Mouse (Mus musculus): ENCODE results near the gene Unk. TPM values are rescaled to one million over a fixed set of nuclear protein-coding genes. Genes with fewer than 3 reads are reported as not detected.
A peak's percentile ranks its signal among the peaks of the same experiment; 100 is the strongest.
"Not testable (repeated sequence)": the region's sequence is repeated elsewhere in the genome, so short reads cannot be mapped to it uniquely, and the experiment has no call there.

Gene Unk
- polyA plus RNA-seq, 1 experiment from 2014 or later = 44.4 TPM

GRCm38 (mm10) chr11:116089545-116089944 lies 59.4 kb downstream of the Unk start:
- Histone ChIP-seq H3K9me3 (ENCODE audit: low read depth, low read length) (no peaks in the 10 kb centered on the region), H3K4me2 (no peak overlapping the region), H3K36me3 (ENCODE audit: insufficient read depth) (no peaks in the 10 kb centered on the region), H3K27me3 (ENCODE audit: insufficient read depth, low read length) (no peaks in the 10 kb centered on the region), H3K9ac (no peak overlapping the region), H3K4me3 (ENCODE audit: low read depth, low read length) (no peak overlapping the region), H3K27ac (ENCODE audit: low read depth) (no peak overlapping the region), H3K4me1 (ENCODE audit: insufficient read depth) (peaks cover 6% of the 10 kb centered on the region; the same call in 1 of the 2 replicates)
- DNase-seq = no peak
- 88% methylated on average over 6 of the region's 6 CpGs for WGBS
- no peak for ATAC-seq (ENCODE audit: insufficient read depth)
- TF ChIP-seq CTCF (IDR thresholded peaks at IDR 0.05; ENCODE audit: low read depth) = no peak

GRCm38 (mm10) chr11:116091591-116091990 lies 61.5 kb downstream of the Unk start:
- no peak overlapping the region for H3K9ac ChIP-seq
- no peaks in the 10 kb centered on the region for H3K27me3 ChIP-seq (ENCODE audit: insufficient read depth, low read length)
- H3K27ac ChIP-seq (ENCODE audit: low read depth) = no peak overlapping the region
- H3K4me1 ChIP-seq (ENCODE audit: insufficient read depth) = no peaks in the 10 kb centered on the region; the same call in 1 of the 2 replicates
- H3K4me3 ChIP-seq (ENCODE audit: low read depth, low read length) = no peak overlapping the region
- ATAC-seq (ENCODE audit: insufficient read depth) (no peak), DNase-seq (no peak)
- no peaks in the 10 kb centered on the region for H3K36me3 ChIP-seq (ENCODE audit: insufficient read depth)
- no peak overlapping the region for H3K4me2 ChIP-seq
- 80% methylated on average over 6 of the region's 6 CpGs for WGBS
- no peak for TF ChIP-seq CTCF (IDR thresholded peaks at IDR 0.05; ENCODE audit: low read depth)
- no peaks in the 10 kb centered on the region for H3K9me3 ChIP-seq (ENCODE audit: low read depth, low read length)

- H3K9me3 ChIP-seq (ENCODE audit: low read depth, low read length); ATAC-seq (ENCODE audit: insufficient read depth); DNase-seq; H3K27me3 ChIP-seq (ENCODE audit: insufficient read depth, low read length); H3K4me2 ChIP-seq; H3K4me3 ChIP-seq (ENCODE audit: low read depth, low read length); H3K27ac ChIP-seq (ENCODE audit: low read depth); H3K36me3 ChIP-seq (ENCODE audit: insufficient read depth); H3K9ac ChIP-seq; H3K4me1 ChIP-seq (ENCODE audit: insufficient read depth): not testable (repeated sequence)
- WGBS = 89% methylated on average over 6 of the region's 6 CpGs
Observed at GRCm38 (mm10) chr11:116092959-116093358, 62.8 kb downstream of the Unk start.

GRCm38 (mm10) chr11:116093771-116094565 lies 63.8 kb downstream of the Unk start:
- ATAC-seq (ENCODE audit: insufficient read depth) (no peak), DNase-seq (no peak)
- no peak overlapping the region for H3K9ac ChIP-seq
- H3K36me3 ChIP-seq (ENCODE audit: insufficient read depth) = no peaks in the 10 kb centered on the region
- no peaks in the 10 kb centered on the region for H3K27me3 ChIP-seq (ENCODE audit: insufficient read depth, low read length)
- no peak overlapping the region for H3K4me3 ChIP-seq (ENCODE audit: low read depth, low read length)
- H3K9me3 ChIP-seq (ENCODE audit: low read depth, low read length) = no peaks in the 10 kb centered on the region
- no peak for TF ChIP-seq CTCF (IDR thresholded peaks at IDR 0.05; ENCODE audit: low read depth)
- peak overlapping the region; percentile 3; the same call in 1 of the 2 replicates for H3K27ac ChIP-seq (ENCODE audit: low read depth)
- 0 out of 2 replicates have a peak overlapping the region, but pooled peaks have one; percentile 13 for H3K4me2 ChIP-seq
- no peaks in the 10 kb centered on the region; the same call in none of the 2 replicates for H3K4me1 ChIP-seq (ENCODE audit: insufficient read depth)
- 31% methylated on average over 16 of the region's 16 CpGs for WGBS

DNA sequence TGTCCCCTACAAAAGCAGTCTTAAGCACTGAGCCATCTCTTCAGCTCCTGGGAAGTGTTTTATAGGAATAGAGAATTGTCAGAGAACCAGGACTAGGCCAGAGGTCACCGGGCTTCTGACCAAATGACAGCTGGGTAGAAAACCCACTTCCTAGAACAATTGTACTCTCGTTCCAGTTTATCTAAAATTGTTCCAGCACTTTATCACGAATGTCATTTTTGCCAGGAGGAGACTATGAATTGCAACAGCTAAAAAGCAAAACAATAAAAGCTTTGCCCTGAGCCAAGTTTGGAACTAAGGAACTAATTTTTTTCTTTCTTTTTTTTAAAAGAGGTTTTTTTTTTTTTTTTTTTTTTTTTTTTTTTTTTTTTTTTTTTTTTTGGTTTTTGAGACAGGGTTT lies 65.5 kb downstream of the Unk start:
- Histone ChIP-seq H3K9ac (no peak overlapping the region), H3K36me3 (ENCODE audit: insufficient read depth) (no peaks in the 10 kb centered on the region), H3K4me2 (no peak overlapping the region), H3K4me1 (ENCODE audit: insufficient read depth) (peaks cover 6% of the 10 kb centered on the region), H3K4me3 (ENCODE audit: low read depth, low read length) (no peak overlapping the region), H3K9me3 (ENCODE audit: low read depth, low read length) (no peaks in the 10 kb centered on the region), H3K27me3 (ENCODE audit: insufficient read depth, low read length) (no peaks in the 10 kb centered on the region), H3K27ac (ENCODE audit: low read depth) (no peak overlapping the region)
- DNase-seq = peak; percentile 42
- no peak for TF ChIP-seq CTCF (IDR thresholded peaks at IDR 0.05; ENCODE audit: low read depth)
- ATAC-seq (ENCODE audit: insufficient read depth) = no peak
- WGBS = 61% methylated on average over 3 of the region's 3 CpGs

- DNase-seq (peak; percentile 49), ATAC-seq (ENCODE audit: insufficient read depth) (no peak)
- WGBS = 84% methylated on average over 5 of the region's 5 CpGs
Observed at GRCm38 (mm10) chr11:116096213-116097108, 66.3 kb downstream of the Unk start.

More at GRCm38 (mm10) chr11:116096213-116097108, 66.3 kb downstream of the Unk start:
- no peak overlapping the region for H3K9ac ChIP-seq
- H3K27ac ChIP-seq (ENCODE audit: low read depth) = no peak overlapping the region
- no peaks in the 10 kb centered on the region for H3K9me3 ChIP-seq (ENCODE audit: low read depth, low read length)
- H3K4me1 ChIP-seq (ENCODE audit: insufficient read depth) = peaks cover 9% of the 10 kb centered on the region
- no peaks in the 10 kb centered on the region for H3K36me3 ChIP-seq (ENCODE audit: insufficient read depth)
- peak; percentile 56 for TF ChIP-seq CTCF (IDR thresholded peaks at IDR 0.05; ENCODE audit: low read depth)
- H3K4me3 ChIP-seq (ENCODE audit: low read depth, low read length) = no peak overlapping the region
- no peak overlapping the region for H3K4me2 ChIP-seq
- no peaks in the 10 kb centered on the region for H3K27me3 ChIP-seq (ENCODE audit: insufficient read depth, low read length)
